Mouse (Mus musculus): ENCODE results near the gene Gm45753. TPM values are rescaled to one million over a fixed set of nuclear protein-coding genes. Genes with fewer than 3 reads are reported as not detected.

The Gm45753 gene
- not detected for total RNA-seq (2023)

GRCm38 (mm10) chr8:45308366-45308765 is at the start of gene Gm45753:
TSS of gene Gm45753 (minus strand) at chr8:45308466.

GRCm38 (mm10) chr8:45332685-45333409 is 24.6 kb upstream of the Gm45753 start, which contains the start of gene Cyp4v3:
TSS of gene Cyp4v3 (minus strand) at chr8:45333216.

GRCm38 (mm10) chr8:45294687-45295086 is 13.6 kb downstream of the Gm45753 start, which contains the start of gene Klkb1:
TSS of gene Klkb1 (minus strand) at chr8:45294859.

GRCm38 (mm10) chr8:45261920-45262319 is 46.3 kb downstream of the Gm45753 start, which contains the start of gene F11:
TSS of gene F11 (minus strand) at chr8:45262031.

Other genes with a start within 250 kb of the Gm45753 start
- gene Mtnr1a, start 239.3 kb downstream of the Gm45753 start, total RNA-seq (2023) = not detected
- not detected for gene F11, start 46.4 kb downstream of the Gm45753 start, total RNA-seq (2023)
- gene Klkb1, start 13.6 kb downstream of the Gm45753 start, total RNA-seq (2023) = not detected
- gene Cyp4v3, start 24.8 kb upstream of the Gm45753 start, total RNA-seq (2023) = 1 to 10 TPM; 4.1 to 5.2 TPM
- under 1 TPM in 1 of 2 experiments, not detected in 1; 0.11 TPM for gene Fam149a, start 73.8 kb upstream of the Gm45753 start, total RNA-seq (2023)
- gene Tlr3, start 102.6 kb upstream of the Gm45753 start, total RNA-seq (2023) = under 1 TPM; 0.18 to 0.86 TPM
- gene Sorbs2, start 199.3 kb upstream of the Gm45753 start, total RNA-seq (2023) = 1 to 10 TPM in 1 of 2 experiments, under 1 TPM in 1; 0.77 to 1.2 TPM

Data from neutrophil, adult 83 days (primary cell).